Mouse (Mus musculus): ENCODE measurements around the gene Dtx1. TPM values are rescaled to one million over a fixed set of nuclear protein-coding genes. Genes with fewer than 3 reads are reported as not detected.

Dtx1 gene
- polyA plus RNA-seq (2012; rRNA removed): 11.0 and 12.4 TPM in 2 replicates

DNA sequence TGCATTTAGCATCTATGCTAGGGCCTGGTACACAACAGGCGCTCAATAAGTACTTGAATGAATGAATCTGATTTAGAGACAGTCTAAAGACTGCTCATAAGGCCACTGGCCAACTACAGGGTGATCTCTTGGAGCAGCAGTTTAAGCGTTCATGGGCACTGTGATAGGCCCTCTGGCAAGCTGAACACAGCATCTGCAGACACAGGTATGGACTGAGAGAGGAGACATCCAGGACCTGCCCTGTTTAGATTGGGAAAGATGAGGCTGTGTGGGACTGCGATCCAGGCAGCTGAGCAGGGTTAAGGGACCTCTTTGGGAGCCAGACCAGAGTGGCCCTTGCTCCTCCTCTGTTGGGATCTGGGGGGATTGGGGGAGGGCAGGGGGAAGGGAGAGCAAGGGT lies at the start of gene Dtx1:
TSS of gene Dtx1 (minus strand) at position 101 of the 400 bp plus-strand sequence.

DNA sequence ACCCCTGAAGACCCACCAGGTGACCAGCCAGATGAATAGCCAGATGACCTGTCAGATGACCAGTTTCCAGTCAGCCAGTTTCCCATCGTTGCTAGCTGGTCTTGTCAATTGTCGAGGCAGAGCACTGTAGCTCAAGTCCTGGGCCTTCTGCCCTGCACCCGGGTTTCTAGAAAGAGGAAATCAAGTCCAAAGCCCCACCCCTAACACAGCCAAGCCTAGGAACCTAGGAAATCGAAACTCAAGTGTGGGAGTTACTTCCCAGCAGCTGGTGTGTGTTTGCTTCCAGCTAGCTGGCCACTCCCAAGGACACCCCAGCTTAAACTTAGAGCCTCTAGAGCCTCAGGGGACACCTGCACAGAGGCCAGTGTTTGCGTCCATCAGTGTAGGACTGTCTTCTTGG lies 38.0 kb upstream of the Dtx1 start, which contains the start of gene Oas2:
TSS of gene Oas2 (minus strand) at position 166 of the 400 bp plus-strand sequence.

DNA sequence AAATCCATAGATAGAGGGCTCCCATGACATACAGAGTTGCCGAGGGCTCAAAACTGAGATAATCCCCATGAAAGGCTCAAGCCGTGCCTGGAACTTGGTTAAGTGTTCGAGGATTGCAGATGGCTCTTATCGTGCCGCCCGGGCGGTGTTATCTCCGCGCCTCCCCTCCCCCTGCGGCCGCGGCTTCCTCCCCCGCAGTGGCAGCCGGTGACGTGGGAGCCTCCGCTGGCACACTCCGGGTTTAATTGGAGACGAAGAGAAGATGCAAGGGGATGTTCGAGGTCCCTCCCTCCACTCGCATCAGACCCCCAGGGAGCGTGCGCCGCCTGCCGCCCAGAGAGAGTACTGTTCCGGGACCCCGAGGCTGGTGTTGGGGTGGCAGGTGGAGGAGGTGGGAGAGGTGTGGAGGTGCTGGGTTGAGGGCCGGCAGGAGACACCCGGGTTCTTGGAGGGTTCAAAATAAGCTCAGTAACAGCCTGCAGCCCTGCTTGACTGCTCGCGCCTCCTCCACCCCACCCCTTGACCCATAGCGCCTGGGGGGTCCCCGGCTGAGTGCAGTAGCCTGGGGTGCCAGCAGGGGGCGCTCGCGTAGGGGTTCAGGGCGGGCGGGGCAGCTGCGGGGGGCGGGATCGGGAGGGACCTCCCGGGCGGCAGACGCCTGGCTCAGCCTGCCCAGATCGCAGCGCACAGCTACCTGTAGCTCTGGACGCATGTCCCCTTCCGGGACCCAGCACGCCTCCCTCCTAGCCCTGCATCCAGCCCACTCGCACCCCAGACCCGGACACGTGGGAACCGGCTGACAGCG lies 63.0 kb downstream of the Dtx1 start, which contains the start of gene Rasal1:
TSS of gene Rasal1 (plus strand) at position 244 of the 805 bp plus-strand sequence.

DNA sequence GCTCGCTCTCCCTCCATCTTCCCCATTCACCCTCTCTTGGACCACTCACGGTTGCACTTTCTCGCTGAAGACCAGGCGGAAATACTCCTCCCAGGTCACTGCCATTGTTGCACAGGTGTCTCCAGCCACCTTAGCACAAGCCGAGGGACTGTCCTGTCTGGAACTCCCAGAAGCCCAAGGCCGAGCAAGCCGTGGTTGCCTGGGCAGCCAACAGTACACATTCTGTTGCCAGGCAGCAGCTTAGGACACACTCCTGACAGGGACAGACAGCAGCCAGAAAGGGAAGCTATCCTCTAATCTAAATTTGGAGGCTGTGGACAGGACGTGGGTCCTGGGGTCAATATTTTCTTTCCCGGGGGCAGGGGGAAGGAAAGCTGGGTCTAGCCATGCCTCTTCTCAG lies 77.6 kb downstream of the Dtx1 start, which contains the start of gene Cfap73:
TSS of gene Cfap73 (minus strand) at position 105 of the 400 bp plus-strand sequence.

Other genes starting within 250 kb of the Dtx1 start
- gene Sdsl, start 239.1 kb downstream of the Dtx1 start, polyA plus RNA-seq (2012; rRNA removed): 29.6 and 33.0 TPM in 2 replicates
- gene Sds, start 235.4 kb downstream of the Dtx1 start, polyA plus RNA-seq (2012; rRNA removed): not detected in 2 replicates
- gene Plbd2, start 208.3 kb downstream of the Dtx1 start, polyA plus RNA-seq (2012; rRNA removed): 32.6 and 35.6 TPM in 2 replicates
- 80.1 and 114 TPM in 2 replicates for gene Slc8b1, start 200.8 kb downstream of the Dtx1 start, polyA plus RNA-seq (2012; rRNA removed)
- 124 and 167 TPM in 2 replicates for gene Tpcn1, start 123.3 kb downstream of the Dtx1 start, polyA plus RNA-seq (2012; rRNA removed)
- 1.1 and 1.3 TPM in 2 replicates for gene Iqcd, start 122.9 kb downstream of the Dtx1 start, polyA plus RNA-seq (2012; rRNA removed)
- 33.9 and 38.2 TPM in 2 replicates for gene Rita1, start 99.3 kb downstream of the Dtx1 start, polyA plus RNA-seq (2012; rRNA removed)
- 57.7 and 58.7 TPM in 2 replicates for gene Ddx54, start 99.2 kb downstream of the Dtx1 start, polyA plus RNA-seq (2012; rRNA removed)
- gene Cfap73, start 77.7 kb downstream of the Dtx1 start, polyA plus RNA-seq (2012; rRNA removed): not detected in 2 replicates
- 1.3 and 1.7 TPM in 2 replicates for gene Rasal1, start 63.1 kb downstream of the Dtx1 start, polyA plus RNA-seq (2012; rRNA removed)
- 1.8 and 2.3 TPM in 2 replicates for gene Oas2, start 37.9 kb upstream of the Dtx1 start, polyA plus RNA-seq (2012; rRNA removed)
- 5.1 and 5.4 TPM in 2 replicates for gene Oas3, start 65.7 kb upstream of the Dtx1 start, polyA plus RNA-seq (2012; rRNA removed)
- not detected in 2 replicates for gene Oas1e, start 83.6 kb upstream of the Dtx1 start, polyA plus RNA-seq (2012; rRNA removed)
- 1.4 and 2.3 TPM in 2 replicates for gene Oas1c, start 100.6 kb upstream of the Dtx1 start, polyA plus RNA-seq (2012; rRNA removed)
- not detected in 2 replicates for gene Oas1f, start 135.4 kb upstream of the Dtx1 start, polyA plus RNA-seq (2012; rRNA removed)
- gene Oas1h, start 149.5 kb upstream of the Dtx1 start, polyA plus RNA-seq (2012; rRNA removed): not detected in 2 replicates
- 24.1 and 25.3 TPM in 2 replicates for gene Oas1g, start 175.7 kb upstream of the Dtx1 start, polyA plus RNA-seq (2012; rRNA removed)
- gene Oas1a, start 195.6 kb upstream of the Dtx1 start, polyA plus RNA-seq (2012; rRNA removed): 37.2 and 42.7 TPM in 2 replicates
- gene Oas1d, start 202.6 kb upstream of the Dtx1 start, polyA plus RNA-seq (2012; rRNA removed): 0.20 and 0.30 TPM in 2 replicates